16 mouse cellular contexts compared by ENCODE assay signal in the genomic region with DNA sequence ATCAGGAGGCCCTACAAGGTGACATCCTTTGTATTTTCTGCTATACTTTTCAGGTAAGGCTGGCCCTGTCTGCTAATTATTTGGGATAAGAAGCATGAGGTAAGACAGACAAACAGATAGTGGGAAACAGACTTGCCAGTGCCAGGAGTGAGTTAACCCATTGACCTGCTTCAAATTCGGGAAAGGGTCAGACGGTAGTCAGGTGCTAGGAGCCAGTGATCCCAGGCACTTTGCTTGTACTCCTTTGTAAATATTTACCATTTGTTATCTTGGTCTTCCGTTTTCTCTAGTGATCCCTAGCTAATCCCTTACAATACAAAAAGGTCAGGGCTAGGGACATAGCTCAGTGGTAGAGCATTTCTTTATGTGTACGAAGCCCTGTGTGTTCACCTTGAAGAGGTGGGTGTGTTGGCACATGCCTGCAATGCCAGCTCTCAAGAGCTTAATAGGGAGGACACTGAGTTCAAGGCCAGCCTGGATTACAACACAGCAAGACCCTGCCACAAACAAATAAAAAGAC.
"Had no signal": no experiment of that assay in that cellular context is flagged by ENCODE, and none has a peak within 500 bp of the region (broad histone marks: within the 10 kb centered on the region; RNA-seq: fewer than 3 reads in every experiment).

No protein-coding gene starts in this region.

- H3K4me3 ChIP-seq: neural tube, embryonic 12.5 days; neural tube, embryonic 13.5 days; neural tube, embryonic 15.5 days; stomach, embryonic 15.5 days had no signal

- H3K9ac ChIP-seq: neural tube, embryonic 12.5 days; neural tube, embryonic 13.5 days; neural tube, embryonic 15.5 days; stomach, embryonic 15.5 days had no signal

- H3K27me3 ChIP-seq: neural tube, embryonic 13.5 days; neural tube, embryonic 15.5 days; stomach, embryonic 15.5 days had no signal

- H3K9me3 ChIP-seq: neural tube, embryonic 12.5 days; neural tube, embryonic 13.5 days; neural tube, embryonic 15.5 days; stomach, embryonic 15.5 days had no signal

- H3K4me2 ChIP-seq: neural tube, embryonic 12.5 days; neural tube, embryonic 13.5 days; neural tube, embryonic 15.5 days; stomach, embryonic 15.5 days had no signal

- H3K4me1 ChIP-seq: neural tube, embryonic 12.5 days; neural tube, embryonic 13.5 days had no signal

- H3K36me3 ChIP-seq: neural tube, embryonic 12.5 days; neural tube, embryonic 13.5 days; neural tube, embryonic 15.5 days; stomach, embryonic 15.5 days had no signal

- H3K27ac ChIP-seq: neural tube, embryonic 12.5 days; neural tube, embryonic 13.5 days; neural tube, embryonic 15.5 days; stomach, embryonic 15.5 days had no signal

- DNase-seq: retina, postnatal 1 day; right cerebral cortex, adult 18-20 months; right cerebral cortex, postnatal 14 days; right cerebral cortex, postnatal 25 days; right cerebral cortex, postnatal 4 days; spleen, adult 18-20 months; thymus, adult 18-20 months; thymus, adult 2 months; thymus, postnatal 14 days; thymus, postnatal 25 days; thymus, postnatal 36 days; thymus, postnatal 4 days had no signal
